Mouse (Mus musculus): ENCODE results near the gene Cdk5r2. TPM values are rescaled to one million over a fixed set of nuclear protein-coding genes. Genes with fewer than 3 reads are reported as not detected.

Cdk5r2 gene
- polyA plus RNA-seq, 1 experiment from 2014 or later = 4.0 TPM

DNA sequence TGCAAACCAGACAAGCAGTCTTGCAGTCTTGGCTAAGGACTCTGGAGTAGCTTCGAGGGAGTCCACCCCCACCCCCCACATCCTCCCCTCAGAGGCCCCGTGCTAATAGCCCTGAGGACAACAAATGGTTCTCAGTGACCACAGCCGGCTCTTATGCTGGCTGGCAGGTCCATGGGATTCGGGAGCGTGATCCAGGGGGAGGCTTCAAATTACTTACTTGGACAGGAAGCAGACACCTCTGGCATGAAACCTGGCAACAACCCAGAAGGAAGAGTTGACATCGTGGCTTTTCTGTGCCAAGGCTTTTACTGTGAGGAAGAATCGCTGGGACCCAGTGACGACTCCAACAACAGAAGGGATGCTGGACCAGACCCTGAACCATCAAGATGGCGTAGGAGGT lies 8.4 kb upstream of the Cdk5r2 start:
- Histone ChIP-seq H3K9ac (ENCODE audit: low read length) (no peak overlapping the region), H3K4me2 (ENCODE audit: low read depth) (no peak overlapping the region), H3K4me3 (ENCODE audit: low read depth, low read length) (no peak overlapping the region), H3K9me3 (ENCODE audit: control insufficient read depth, low read length) (no peaks in the 10 kb centered on the region), H3K27me3 (ENCODE audit: control insufficient read depth, insufficient read depth, low read length) (0 out of 2 replicates have a peak, but pooled peaks cover 5% of the 10 kb centered on the region), H3K4me1 (ENCODE audit: control insufficient read depth, insufficient read depth, low read length) (no peaks in the 10 kb centered on the region), H3K36me3 (ENCODE audit: control insufficient read depth, insufficient read depth, low read length) (no peaks in the 10 kb centered on the region), H3K27ac (ENCODE audit: low read depth, low read length) (no peak overlapping the region)
- WGBS = 39% methylated on average over 9 of the region's 9 CpGs
- DNase-seq (ENCODE audit: low spot score) = no peak
- no peak for ATAC-seq (ENCODE audit: insufficient read depth, low FRiP score, low TSS enrichment)

DNA sequence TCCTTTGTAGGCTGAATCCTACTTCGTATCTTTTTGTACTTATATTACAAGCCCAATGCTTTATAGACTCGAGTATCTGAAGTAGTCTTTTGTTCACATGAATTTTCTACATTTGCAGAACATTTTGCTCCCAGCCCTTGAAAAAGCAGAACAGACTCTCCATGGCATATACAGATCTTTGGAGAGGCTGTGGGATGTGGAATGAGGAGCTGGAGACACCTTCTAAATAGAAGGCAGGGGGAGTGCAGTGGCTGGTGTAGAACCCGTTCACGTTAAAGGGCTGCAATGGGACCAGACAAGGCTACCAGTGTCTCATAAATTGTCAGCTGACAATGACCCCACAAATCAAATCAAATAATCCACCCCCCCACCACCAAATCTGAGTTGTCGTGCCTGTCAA lies 5.8 kb upstream of the Cdk5r2 start:
- Histone ChIP-seq H3K4me2 (ENCODE audit: low read depth) (no peak overlapping the region), H3K9ac (ENCODE audit: low read length) (no peak overlapping the region), H3K36me3 (ENCODE audit: control insufficient read depth, insufficient read depth, low read length) (no peaks in the 10 kb centered on the region), H3K27ac (ENCODE audit: low read depth, low read length) (no peak overlapping the region), H3K27me3 (ENCODE audit: control insufficient read depth, insufficient read depth, low read length) (0 out of 2 replicates have a peak, but pooled peaks cover 5% of the 10 kb centered on the region), H3K4me3 (ENCODE audit: low read depth, low read length) (no peak overlapping the region), H3K4me1 (ENCODE audit: control insufficient read depth, insufficient read depth, low read length) (peaks cover 7% of the 10 kb centered on the region; the same call in 1 of the 2 replicates), H3K9me3 (ENCODE audit: control insufficient read depth, low read length) (no peaks in the 10 kb centered on the region)
- DNase-seq (ENCODE audit: low spot score) = no peak
- no peak for ATAC-seq (ENCODE audit: insufficient read depth, low FRiP score, low TSS enrichment)
- WGBS = 57% methylated on average over 5 of the region's 5 CpGs

DNA sequence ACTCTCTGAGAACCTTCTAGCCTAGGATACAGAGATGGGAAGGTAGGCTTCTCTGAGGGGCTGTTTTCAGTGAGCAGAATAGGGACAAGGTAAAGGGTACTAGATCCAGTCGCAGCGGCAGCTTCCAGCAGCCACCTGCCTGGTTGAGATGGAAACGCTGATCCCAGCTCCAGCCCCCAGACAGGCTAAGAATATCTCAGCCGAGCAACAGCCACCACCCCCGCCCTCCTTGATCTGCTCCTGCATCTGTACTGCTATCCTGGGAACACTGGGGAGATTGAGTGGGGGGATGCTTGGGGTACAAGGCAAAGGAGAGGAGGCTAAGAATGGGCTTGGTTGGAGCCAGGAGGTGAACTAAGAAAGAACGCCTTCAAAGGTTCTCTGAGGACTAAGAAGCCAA lies 4.5 kb upstream of the Cdk5r2 start:
- H3K4me3 ChIP-seq (ENCODE audit: low read depth, low read length) = no peak overlapping the region

DNA sequence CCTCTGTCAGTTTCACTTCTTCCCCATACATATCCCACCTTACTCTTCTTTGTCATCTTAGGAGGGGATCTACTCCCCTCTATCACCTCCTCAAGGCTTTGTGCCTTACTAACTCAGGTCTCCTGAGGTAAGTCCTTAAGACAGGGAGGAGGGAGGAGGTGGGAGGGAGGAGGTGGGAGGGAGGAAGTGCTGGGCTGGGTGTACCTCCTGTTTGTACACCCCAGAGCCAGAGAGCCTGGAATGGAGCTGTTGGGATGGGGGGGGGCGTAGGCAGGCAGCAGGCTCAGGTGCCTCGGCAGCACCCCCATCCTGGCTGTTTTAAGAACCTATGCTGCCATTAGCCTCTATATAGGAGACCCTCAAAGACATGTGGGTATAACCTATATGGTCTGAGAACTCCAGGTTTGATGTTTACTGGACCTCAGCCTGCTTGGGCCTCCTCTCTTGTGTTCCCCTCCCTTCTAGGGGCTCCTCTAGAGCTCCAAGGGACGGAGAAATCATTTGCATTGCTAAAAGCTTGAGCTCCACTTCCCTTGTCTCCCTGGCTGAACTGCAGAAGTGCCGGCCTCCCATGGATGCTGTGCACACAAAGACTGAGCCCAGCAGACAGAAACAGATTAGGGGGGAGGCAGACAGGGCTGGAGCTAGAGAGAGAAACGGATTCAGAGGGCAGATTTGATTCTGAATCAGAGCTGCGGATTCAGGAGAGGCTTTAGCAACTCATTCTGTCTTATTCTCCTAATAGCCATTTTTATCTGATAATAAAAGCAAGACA lies 3.5 kb upstream of the Cdk5r2 start:
- Histone ChIP-seq H3K9ac (ENCODE audit: low read length) (peak overlapping the region; percentile 7; the same call in 1 of the 2 replicates), H3K27me3 (ENCODE audit: control insufficient read depth, insufficient read depth, low read length) (peaks cover 15% of the 10 kb centered on the region), H3K36me3 (ENCODE audit: control insufficient read depth, insufficient read depth, low read length) (no peaks in the 10 kb centered on the region), H3K27ac (ENCODE audit: low read depth, low read length) (no peak overlapping the region), H3K4me3 (ENCODE audit: low read depth, low read length) (no peak overlapping the region), H3K4me1 (ENCODE audit: control insufficient read depth, insufficient read depth, low read length) (peaks cover 16% of the 10 kb centered on the region; the same call in 1 of the 2 replicates), H3K9me3 (ENCODE audit: control insufficient read depth, low read length) (no peaks in the 10 kb centered on the region), H3K4me2 (ENCODE audit: low read depth) (no peak overlapping the region)
- DNase-seq (ENCODE audit: low spot score) (peak; percentile 43), ATAC-seq (ENCODE audit: insufficient read depth, low FRiP score, low TSS enrichment) (no peak)
- 9% methylated on average over 6 of the region's 6 CpGs for WGBS

More for the DNA sequence above, 4.5 kb upstream of the Cdk5r2 start:
- Histone ChIP-seq H3K36me3 (ENCODE audit: control insufficient read depth, insufficient read depth, low read length) (no peaks in the 10 kb centered on the region), H3K27ac (ENCODE audit: low read depth, low read length) (no peak overlapping the region), H3K9ac (ENCODE audit: low read length) (no peak overlapping the region), H3K4me1 (ENCODE audit: control insufficient read depth, insufficient read depth, low read length) (peaks cover 9% of the 10 kb centered on the region; the same call in 1 of the 2 replicates), H3K4me2 (ENCODE audit: low read depth) (no peak overlapping the region), H3K27me3 (ENCODE audit: control insufficient read depth, insufficient read depth, low read length) (peaks cover 5% of the 10 kb centered on the region), H3K9me3 (ENCODE audit: control insufficient read depth, low read length) (no peaks in the 10 kb centered on the region)
- 34% methylated on average over 6 of the region's 6 CpGs for WGBS
- ATAC-seq (ENCODE audit: insufficient read depth, low FRiP score, low TSS enrichment) (no peak), DNase-seq (ENCODE audit: low spot score) (no peak)

DNA sequence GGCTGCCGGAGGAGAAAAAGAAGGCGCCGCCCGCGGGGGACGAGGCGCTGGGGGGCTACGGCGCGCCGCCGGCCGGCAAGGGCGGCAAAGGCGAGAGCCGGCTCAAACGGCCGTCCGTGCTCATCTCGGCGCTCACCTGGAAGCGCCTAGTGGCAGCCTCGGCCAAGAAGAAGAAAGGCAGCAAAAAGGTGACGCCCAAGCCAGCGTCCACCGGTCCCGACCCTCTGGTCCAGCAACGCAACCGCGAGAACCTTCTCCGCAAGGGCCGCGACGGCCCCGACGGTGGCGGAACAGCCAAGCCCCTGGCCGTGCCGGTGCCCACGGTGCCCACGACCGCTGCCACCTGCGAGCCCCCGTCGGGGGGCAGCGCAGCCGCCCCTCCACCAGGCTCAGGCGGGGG lies 422 bp downstream of the Cdk5r2 start:
- Histone ChIP-seq H3K9ac (ENCODE audit: low read length) (peak overlapping the region; percentile 82), H3K27ac (ENCODE audit: low read depth, low read length) (peak overlapping the region; percentile 75; the same call in 1 of the 2 replicates), H3K36me3 (ENCODE audit: control insufficient read depth, insufficient read depth, low read length) (no peaks in the 10 kb centered on the region), H3K4me2 (ENCODE audit: low read depth) (peak overlapping the region; percentile 87), H3K4me1 (ENCODE audit: control insufficient read depth, insufficient read depth, low read length) (peaks cover 27% of the 10 kb centered on the region), H3K4me3 (ENCODE audit: low read depth, low read length) (peak overlapping the region; percentile 73), H3K9me3 (ENCODE audit: control insufficient read depth, low read length) (no peaks in the 10 kb centered on the region), H3K27me3 (ENCODE audit: control insufficient read depth, insufficient read depth, low read length) (peaks cover 23% of the 10 kb centered on the region)
- under 1% methylated on average over 42 of the region's 48 CpGs for whole genome bisulfite sequencing
- DNase-seq (ENCODE audit: low spot score) (no peak), ATAC-seq (ENCODE audit: insufficient read depth, low FRiP score, low TSS enrichment) (no peak)

DNA sequence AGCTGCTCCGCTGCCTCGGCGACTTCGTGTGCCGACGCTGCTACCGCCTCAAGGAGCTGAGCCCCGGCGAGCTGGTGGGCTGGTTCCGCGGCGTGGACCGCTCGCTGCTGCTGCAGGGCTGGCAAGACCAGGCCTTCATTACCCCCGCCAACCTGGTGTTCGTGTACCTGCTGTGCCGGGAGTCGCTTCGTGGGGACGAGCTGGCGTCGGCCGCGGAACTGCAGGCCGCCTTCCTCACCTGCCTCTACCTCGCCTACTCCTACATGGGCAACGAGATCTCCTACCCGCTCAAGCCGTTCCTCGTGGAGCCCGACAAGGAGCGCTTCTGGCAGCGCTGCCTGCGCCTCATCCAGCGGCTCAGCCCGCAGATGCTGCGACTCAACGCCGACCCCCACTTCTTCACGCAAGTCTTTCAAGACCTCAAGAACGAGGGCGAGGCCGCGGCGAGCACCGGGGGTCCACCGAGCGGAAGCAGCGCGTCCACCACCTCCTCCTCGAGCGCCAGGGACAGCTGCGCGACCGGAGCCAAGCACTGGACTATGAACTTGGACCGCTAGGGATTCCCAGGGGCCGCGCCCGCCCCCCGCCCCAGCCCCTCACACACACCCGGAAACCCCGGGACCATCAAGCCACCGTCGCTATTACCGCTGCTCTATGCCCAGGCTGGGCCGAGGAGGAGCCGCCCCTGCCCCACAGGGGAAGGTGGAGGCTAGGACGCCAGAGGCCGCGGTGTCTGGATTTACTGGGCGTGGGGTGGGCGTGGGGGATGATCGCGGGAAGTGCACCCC lies 1.1 kb downstream of the Cdk5r2 start:
- Histone ChIP-seq H3K27me3 (ENCODE audit: control insufficient read depth, insufficient read depth, low read length) (peaks cover 21% of the 10 kb centered on the region), H3K4me1 (ENCODE audit: control insufficient read depth, insufficient read depth, low read length) (peaks cover 27% of the 10 kb centered on the region), H3K27ac (ENCODE audit: low read depth, low read length) (peak overlapping the region; percentile 75; the same call in 1 of the 2 replicates)

DNA sequence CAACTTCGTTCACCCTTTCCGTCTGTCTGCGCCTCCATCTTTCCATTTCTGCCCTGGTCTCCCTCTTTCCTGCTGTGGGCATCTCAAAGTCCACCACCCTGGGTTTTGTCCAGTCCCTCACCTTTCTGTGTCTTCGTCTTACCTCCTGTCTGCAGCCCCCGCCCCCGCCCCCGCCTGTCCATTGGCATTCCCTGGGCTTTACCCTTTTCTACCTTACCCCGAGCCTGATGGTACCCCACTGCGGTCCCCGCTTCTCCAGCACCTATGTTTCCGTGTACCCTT lies 1.6 kb downstream of the Cdk5r2 start:
- H3K4me3 ChIP-seq (ENCODE audit: low read depth, low read length) = peak overlapping the region; percentile 73
- no peak overlapping the region for H3K27ac ChIP-seq (ENCODE audit: low read depth, low read length)
- no peaks in the 10 kb centered on the region for H3K9me3 ChIP-seq (ENCODE audit: control insufficient read depth, low read length)
- H3K4me2 ChIP-seq (ENCODE audit: low read depth) = peak overlapping the region; percentile 87
- H3K36me3 ChIP-seq (ENCODE audit: control insufficient read depth, insufficient read depth, low read length) = no peaks in the 10 kb centered on the region
- ATAC-seq (ENCODE audit: insufficient read depth, low FRiP score, low TSS enrichment) (no peak), DNase-seq (ENCODE audit: low spot score) (no peak)
- peak overlapping the region; percentile 82 for H3K9ac ChIP-seq (ENCODE audit: low read length)
- H3K4me1 ChIP-seq (ENCODE audit: control insufficient read depth, insufficient read depth, low read length) = peaks cover 27% of the 10 kb centered on the region
- WGBS = 1% methylated on average over 10 of the region's 11 CpGs
- peaks cover 19% of the 10 kb centered on the region for H3K27me3 ChIP-seq (ENCODE audit: control insufficient read depth, insufficient read depth, low read length)

More for the DNA sequence above, 1.1 kb downstream of the Cdk5r2 start:
- peak overlapping the region; percentile 73 for H3K4me3 ChIP-seq (ENCODE audit: low read depth, low read length)
- H3K9me3 ChIP-seq (ENCODE audit: control insufficient read depth, low read length) = no peaks in the 10 kb centered on the region
- H3K9ac ChIP-seq (ENCODE audit: low read length) = peak overlapping the region; percentile 82
- peak; percentile 55 for DNase-seq (ENCODE audit: low spot score)
- H3K4me2 ChIP-seq (ENCODE audit: low read depth) = peak overlapping the region; percentile 87
- under 1% methylated on average over 71 of the region's 74 CpGs for WGBS
- H3K36me3 ChIP-seq (ENCODE audit: control insufficient read depth, insufficient read depth, low read length) = no peaks in the 10 kb centered on the region
- ATAC-seq (ENCODE audit: insufficient read depth, low FRiP score, low TSS enrichment) = no peak

DNA sequence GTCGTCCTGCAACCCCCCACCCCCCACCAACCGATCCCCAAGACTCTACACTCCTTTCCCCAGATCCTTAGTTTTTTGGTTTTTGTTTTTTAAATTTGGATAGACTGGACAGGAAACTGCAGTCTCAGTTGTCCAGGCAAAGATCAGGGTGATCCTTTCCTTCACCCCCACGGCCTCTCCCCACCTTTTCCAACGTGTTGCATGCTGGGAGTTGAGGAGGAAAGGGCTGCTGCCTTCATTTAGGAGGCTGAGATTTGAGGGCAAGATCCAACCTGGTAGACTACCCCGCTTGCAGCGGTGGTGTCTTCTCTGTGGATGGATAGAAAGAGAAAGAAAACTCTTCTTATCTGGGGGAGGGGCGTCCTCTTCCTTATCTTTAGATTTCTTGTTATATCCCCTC lies 2.1 kb downstream of the Cdk5r2 start:
- no peaks in the 10 kb centered on the region for H3K36me3 ChIP-seq (ENCODE audit: control insufficient read depth, insufficient read depth, low read length)
- no peaks in the 10 kb centered on the region for H3K9me3 ChIP-seq (ENCODE audit: control insufficient read depth, low read length)
- H3K4me1 ChIP-seq (ENCODE audit: control insufficient read depth, insufficient read depth, low read length) = peaks cover 23% of the 10 kb centered on the region
- peak overlapping the region; percentile 73 for H3K4me3 ChIP-seq (ENCODE audit: low read depth, low read length)
- H3K27me3 ChIP-seq (ENCODE audit: control insufficient read depth, insufficient read depth, low read length) = peaks cover 19% of the 10 kb centered on the region
- peak overlapping the region; percentile 10; the same call in 1 of the 2 replicates for H3K9ac ChIP-seq (ENCODE audit: low read length)
- DNase-seq (ENCODE audit: low spot score) (no peak), ATAC-seq (ENCODE audit: insufficient read depth, low FRiP score, low TSS enrichment) (no peak)
- 0% methylated on average over 7 of the region's 7 CpGs for WGBS
- no peak overlapping the region for H3K27ac ChIP-seq (ENCODE audit: low read depth, low read length)
- H3K4me2 ChIP-seq (ENCODE audit: low read depth) = peak overlapping the region; percentile 87
